Mouse (Mus musculus) midbrain, postnatal 0 days (tissue): ENCODE measurements at regions not wholly inside any gene's neighbourhood (a gene's known extent, or its start where the extent isn't known, plus 50 kb on each side); places are given as distances from the start of the nearest gene placed in this dataset.

Experiments used
- ATAC-seq: fragments of 200-750 bp; cut with Nextera tagmentation; 2 replicates; pipeline ENCODE4 v1.8.0; 2017; ENCODE audit warnings: moderate number of reproducible peaks, mild to moderate bottlenecking, moderate TSS enrichment, moderate library complexity; ENCODE audit not compliant: low FRiP score
- DNase-seq: peaks from one replicate; pipeline ENCODE4 v3.0.0-alpha.2; 2015; ENCODE audit warnings: low spot score
- H3K27ac ChIP-seq: fragments of 300-500 bp; sonication (generic); 2 replicates; pipeline ENCODE4 v1.5.1; 2014; ENCODE audit warnings: low read depth, mild to moderate bottlenecking, low read length, mixed read lengths
- H3K27me3 ChIP-seq: fragments of 300-500 bp; sonication (generic); 2 replicates; pipeline ENCODE4 v1.6.1; 2014; ENCODE audit warnings: low read length, control low read depth, mixed read lengths; ENCODE audit not compliant: insufficient read depth
- H3K36me3 ChIP-seq: fragments of 300-500 bp; sonication (generic); 2 replicates; pipeline ENCODE4 v1.6.1; 2014; ENCODE audit warnings: low read length, control low read depth, mixed read lengths; ENCODE audit not compliant: insufficient read depth
- H3K4me1 ChIP-seq: fragments of 300-500 bp; sonication (generic); 2 replicates; pipeline ENCODE4 v1.6.1; 2014; ENCODE audit warnings: mild to moderate bottlenecking, control low read depth, antibody characterized with exemption, low read length, mixed read lengths; ENCODE audit not compliant: insufficient read depth
- H3K4me2 ChIP-seq: fragments of 300-500 bp; sonication (generic); 2 replicates; pipeline ENCODE4 v1.6.1; 2014; ENCODE audit warnings: low read depth, mild to moderate bottlenecking, low read length, mixed read lengths; ENCODE audit not compliant: poor library complexity, severe bottlenecking
- H3K4me3 ChIP-seq: fragments of 300-500 bp; sonication (generic); 2 replicates; pipeline ENCODE4 v1.5.1; 2014; ENCODE audit warnings: low read depth, mild to moderate bottlenecking, low read length, moderate library complexity
- H3K9ac ChIP-seq: fragments of 300-500 bp; sonication (generic); replicated peaks from 2 replicates; pipeline ENCODE4 v1.6.1; 2014; ENCODE audit warnings: mild to moderate bottlenecking, low read length, moderate library complexity, mixed read lengths; ENCODE audit not compliant: poor library complexity, severe bottlenecking
- H3K9me3 ChIP-seq: fragments of 300-500 bp; sonication (generic); 2 replicates; pipeline ENCODE4 v1.6.1; 2016; ENCODE audit warnings: low read length, control low read depth
- CTCF ChIP-seq: IDR thresholded peaks from 2 replicates; pipeline ENCODE4 v1.5.1; 2016; ENCODE audit warnings: antibody characterized with exemption, mild to moderate bottlenecking
- WGBS: fragments of 180-500 bp; shearing (Covaris S2); extraction: QIAGEN DNeasy Blood & Tissue Kit; methylation state at CpG from one replicate; pipeline ENCODE4 v1.1.7; 2014; 5-methylcytosine and 5-hydroxymethylcytosine counted together

DNA sequence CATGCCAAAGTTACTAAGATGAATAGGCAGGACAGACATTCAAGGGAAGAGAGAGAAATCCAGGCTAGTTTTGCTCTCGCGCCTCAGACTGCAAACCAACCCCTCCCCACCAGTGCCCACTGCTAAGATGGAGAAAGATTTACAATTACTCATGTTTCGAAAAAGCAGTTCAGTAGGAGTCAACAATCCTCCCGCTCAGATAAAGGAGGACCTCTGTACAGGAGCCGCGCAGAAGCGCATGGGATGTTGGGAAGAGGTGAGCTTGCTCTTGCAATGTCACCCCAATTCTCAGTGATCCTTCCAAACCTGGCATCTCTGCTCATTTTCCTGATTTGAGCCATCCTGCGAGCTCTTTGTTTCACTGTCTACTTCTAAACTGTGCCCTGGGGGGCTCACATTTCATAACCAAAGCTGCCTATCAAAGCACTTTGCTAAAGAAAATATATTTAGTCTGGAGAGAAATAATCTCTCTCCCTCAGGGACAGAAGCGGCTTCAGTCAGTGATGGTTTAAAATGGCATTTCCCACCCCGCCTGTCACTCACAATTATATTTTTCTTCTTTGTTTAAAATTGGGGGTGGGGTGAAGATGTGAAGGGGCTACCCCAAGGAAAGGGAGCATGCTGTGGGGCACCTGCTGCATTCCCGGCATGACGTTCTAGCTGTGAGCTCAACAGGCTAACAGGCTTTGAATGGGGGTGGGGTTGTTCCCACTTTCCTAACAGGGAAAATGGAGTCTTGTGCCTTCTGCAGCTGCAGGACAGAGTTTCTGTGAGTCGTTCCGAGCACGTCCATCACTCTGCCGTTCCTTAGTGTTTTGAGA lies 170.2 kb downstream of the Nucb2 start:
- peak overlapping the region; percentile 31 for H3K4me2 ChIP-seq
- no peak for ATAC-seq

DNA sequence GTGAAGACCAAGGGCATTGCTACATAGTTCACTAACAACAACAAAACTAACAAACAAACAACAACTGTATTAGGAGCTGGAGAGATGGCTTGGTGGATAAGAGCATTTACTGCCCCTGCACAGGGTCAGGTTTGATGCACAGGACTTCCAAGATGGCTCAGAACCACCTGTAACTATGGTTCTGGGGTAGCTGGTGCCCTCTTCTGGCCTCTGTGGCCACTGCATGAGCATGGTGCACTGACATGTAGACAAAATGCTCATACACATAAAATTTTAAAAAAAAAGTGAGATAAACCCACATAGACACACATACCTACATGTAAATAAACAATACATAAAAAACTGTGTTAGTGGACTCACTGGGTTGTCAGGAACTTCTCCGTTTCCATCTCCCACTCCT lies 172.5 kb downstream of the Nucb2 start:
- DNase-seq, result no peak
- no peaks in the 10 kb centered on the region for H3K4me1 ChIP-seq
- ATAC-seq, result no peak
- H3K4me2 ChIP-seq, result no peak overlapping the region
- H3K27me3 ChIP-seq, result no peaks in the 10 kb centered on the region
- 71% methylated on average over 1 of the region's 1 CpGs for WGBS
- H3K4me3 ChIP-seq, result no peak overlapping the region
- H3K9me3 ChIP-seq, result no peaks in the 10 kb centered on the region
- H3K27ac ChIP-seq, result no peak overlapping the region
- no peak overlapping the region for H3K9ac ChIP-seq
- peak; percentile 33; the same call in 1 of the 2 replicates for TF ChIP-seq CTCF
- H3K36me3 ChIP-seq, result no peaks in the 10 kb centered on the region

More for the DNA sequence above, 170.2 kb downstream of the Nucb2 start:
- Histone ChIP-seq H3K27ac (no peak overlapping the region), H3K27me3 (no peaks in the 10 kb centered on the region), H3K9ac (peak overlapping the region; percentile 13; the same call in 1 of the 2 replicates), H3K9me3 (no peaks in the 10 kb centered on the region), H3K36me3 (no peaks in the 10 kb centered on the region), H3K4me1 (no peaks in the 10 kb centered on the region), H3K4me3 (no peak overlapping the region)
- peak; percentile 15 for DNase-seq
- WGBS, result 32% methylated on average over 16 of the region's 16 CpGs
- no peak for TF ChIP-seq CTCF

DNA sequence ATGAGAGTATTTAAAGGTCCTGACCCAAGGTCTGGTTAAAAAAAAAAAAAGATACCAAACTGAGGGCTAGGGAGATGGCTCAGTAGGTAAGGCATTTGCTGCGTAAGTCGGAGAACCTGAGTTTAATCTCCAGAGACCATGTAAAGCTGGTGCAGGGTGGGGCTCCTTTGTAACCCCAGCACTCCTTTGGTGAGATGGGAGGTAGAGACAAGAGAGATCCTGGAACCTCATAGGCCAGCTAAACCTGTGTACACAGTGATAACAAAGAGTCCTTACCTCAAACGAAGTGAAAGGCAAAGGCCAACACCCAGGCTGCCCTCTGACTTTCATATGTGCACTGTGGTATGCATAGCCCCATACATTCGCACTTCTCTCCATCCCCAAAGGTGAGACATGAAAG lies 175.0 kb downstream of the Nucb2 start:
- no peaks in the 10 kb centered on the region for H3K27me3 ChIP-seq
- no peaks in the 10 kb centered on the region for H3K36me3 ChIP-seq
- H3K4me2 ChIP-seq, result no peak overlapping the region
- no peaks in the 10 kb centered on the region for H3K4me1 ChIP-seq
- no peak overlapping the region for H3K4me3 ChIP-seq
- no peaks in the 10 kb centered on the region for H3K9me3 ChIP-seq
- DNase-seq, result no peak
- WGBS, result 84% methylated on average over 4 of the region's 4 CpGs
- no peak overlapping the region for H3K9ac ChIP-seq
- no peak for ATAC-seq
- no peak overlapping the region for H3K27ac ChIP-seq
- no peak for TF ChIP-seq CTCF

DNA sequence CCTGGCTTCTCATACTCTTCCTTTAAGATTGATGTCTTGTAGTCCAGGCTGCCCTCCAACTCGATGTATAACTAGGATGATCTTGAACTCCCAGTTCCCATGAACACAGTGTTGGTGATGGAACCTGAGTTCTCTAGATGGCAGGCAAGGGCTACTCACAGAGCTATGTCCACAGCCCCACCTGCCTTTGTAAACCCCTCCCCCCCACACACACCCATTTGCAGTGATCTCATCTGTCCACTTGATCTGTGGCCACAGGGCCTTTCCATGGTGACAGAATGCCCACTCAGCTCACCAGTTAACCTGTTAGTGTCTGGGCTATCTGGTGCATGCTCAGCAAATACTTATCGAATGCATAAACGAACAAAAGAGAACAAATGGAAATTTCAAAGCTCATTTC lies 176.4 kb downstream of the Nucb2 start:
- Histone ChIP-seq H3K4me1 (no peaks in the 10 kb centered on the region), H3K9ac (no peak overlapping the region), H3K27me3 (no peaks in the 10 kb centered on the region), H3K4me2 (no peak overlapping the region), H3K36me3 (no peaks in the 10 kb centered on the region), H3K9me3 (no peaks in the 10 kb centered on the region), H3K4me3 (no peak overlapping the region), H3K27ac (no peak overlapping the region)
- TF ChIP-seq CTCF, result no peak
- ATAC-seq, result no peak
- WGBS, result 74% methylated on average over 3 of the region's 3 CpGs
- DNase-seq, result peak; percentile 38

DNA sequence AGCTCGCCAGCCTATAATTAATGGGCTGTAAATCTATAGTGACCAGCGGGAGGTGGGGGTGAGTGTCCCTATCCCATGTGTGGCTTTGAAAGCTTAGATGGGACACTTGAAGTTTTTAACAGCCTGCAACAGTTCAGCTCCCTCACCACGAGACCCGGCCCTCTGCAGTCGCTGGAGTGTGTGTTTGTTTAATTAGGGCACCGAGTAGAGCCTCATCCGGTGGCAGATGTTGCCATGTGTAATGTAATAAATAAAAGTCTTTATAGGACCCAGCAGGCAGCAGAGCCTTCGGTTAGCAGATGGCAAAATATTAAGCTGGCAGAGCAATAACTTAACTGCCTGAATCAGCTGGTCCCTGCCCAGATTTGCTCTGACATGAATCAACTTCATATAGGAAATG lies 177.1 kb downstream of the Nucb2 start:
- no peak for ATAC-seq
- Histone ChIP-seq H3K4me3 (no peak overlapping the region), H3K4me2 (no peak overlapping the region), H3K9ac (no peak overlapping the region), H3K27me3 (no peaks in the 10 kb centered on the region), H3K9me3 (no peaks in the 10 kb centered on the region), H3K36me3 (no peaks in the 10 kb centered on the region), H3K4me1 (no peaks in the 10 kb centered on the region), H3K27ac (no peak overlapping the region)
- DNase-seq, result peak; percentile 75
- TF ChIP-seq CTCF, result no peak
- 56% methylated on average over 8 of the region's 8 CpGs for whole genome bisulfite sequencing

DNA sequence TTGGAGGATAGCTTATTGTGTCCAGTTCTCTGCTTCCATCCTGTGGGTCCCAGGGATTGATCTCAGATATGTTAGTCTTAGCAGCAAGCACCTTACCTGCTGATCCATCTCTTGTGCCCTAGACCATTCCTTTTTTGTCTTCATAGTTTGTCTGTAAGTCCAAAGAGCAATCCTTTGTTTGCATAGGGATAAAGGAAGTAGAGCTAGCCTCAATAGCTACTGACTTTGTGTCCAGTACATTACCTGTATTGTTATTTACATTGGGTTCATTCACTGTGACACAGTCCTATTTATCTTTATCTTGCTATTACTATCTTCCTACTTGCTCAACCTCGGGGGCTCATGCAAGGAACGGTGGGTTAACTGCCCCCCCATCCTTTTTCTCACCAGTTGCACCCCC lies 196.2 kb downstream of the Nucb2 start:
- TF ChIP-seq CTCF, result no peak

More for the DNA sequence above, 196.2 kb downstream of the Nucb2 start:
- no peak for DNase-seq
- Histone ChIP-seq H3K4me2 (no peak overlapping the region), H3K27me3 (no peaks in the 10 kb centered on the region), H3K9ac (no peak overlapping the region), H3K36me3 (no peaks in the 10 kb centered on the region), H3K27ac (no peak overlapping the region), H3K9me3 (no peaks in the 10 kb centered on the region), H3K4me3 (no peak overlapping the region), H3K4me1 (no peaks in the 10 kb centered on the region)
- 81% methylated on average over 2 of the region's 2 CpGs for WGBS
- no peak for ATAC-seq
